Mouse (Mus musculus): ENCODE results near the gene Il6st.

The Il6st gene

GRCm38 (mm10) chr13:112442867-112443529, 20.9 kb upstream of the Il6st start:
- no peak for DNase-seq (ENCODE audit: low spot score)

- no peak for DNase-seq (ENCODE audit: low spot score)
Measured at GRCm38 (mm10) chr13:112447108-112447665, 16.7 kb upstream of the Il6st start.

GRCm38 (mm10) chr13:112450210-112450609, 13.7 kb upstream of the Il6st start:
- no peak for DNase-seq (ENCODE audit: low spot score)

DNA sequence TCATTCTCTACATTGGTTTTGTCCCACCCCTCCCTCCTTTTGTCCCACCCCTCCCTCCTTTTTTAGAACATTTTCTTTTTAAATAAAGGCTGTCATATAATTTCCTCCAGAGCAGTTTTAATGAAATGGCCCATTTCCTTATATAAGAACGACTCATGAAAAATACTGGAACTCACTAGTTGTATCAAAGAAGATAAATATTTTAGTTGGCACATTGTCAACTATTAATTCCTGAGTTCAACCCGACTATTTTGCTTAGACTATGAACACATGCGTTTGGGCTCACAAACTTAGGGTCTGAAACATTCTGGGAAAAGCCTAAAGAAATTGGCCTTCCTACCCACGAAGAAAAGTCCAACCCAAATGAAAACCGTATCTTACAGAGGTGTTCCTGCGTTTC, 6.5 kb upstream of the Il6st start:
- DNase-seq (ENCODE audit: low spot score), result no peak

DNA sequence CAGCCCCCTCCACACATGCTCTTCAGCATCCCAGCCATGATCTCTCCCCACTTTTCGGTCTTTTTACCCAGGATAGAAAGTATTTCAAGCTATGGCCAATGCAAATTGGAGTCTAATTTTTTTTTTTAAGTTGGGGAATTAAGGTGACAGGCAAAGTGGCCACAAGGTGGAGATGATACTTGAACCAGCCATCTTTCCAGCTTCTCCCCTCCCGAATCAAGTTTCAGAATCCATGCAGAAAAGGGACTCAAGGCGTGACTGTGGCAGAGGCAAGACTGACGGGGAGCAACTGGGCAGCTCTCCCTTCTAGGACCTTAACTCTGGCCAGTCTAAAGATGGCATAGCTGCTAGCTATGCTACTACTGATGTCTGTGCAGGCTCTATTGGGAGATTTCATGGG, 5.9 kb upstream of the Il6st start:
- DNase-seq (ENCODE audit: low spot score), result no peak

GRCm38 (mm10) chr13:112458435-112459018, 5.3 kb upstream of the Il6st start:
- DNase-seq (ENCODE audit: low spot score), result no peak

DNA sequence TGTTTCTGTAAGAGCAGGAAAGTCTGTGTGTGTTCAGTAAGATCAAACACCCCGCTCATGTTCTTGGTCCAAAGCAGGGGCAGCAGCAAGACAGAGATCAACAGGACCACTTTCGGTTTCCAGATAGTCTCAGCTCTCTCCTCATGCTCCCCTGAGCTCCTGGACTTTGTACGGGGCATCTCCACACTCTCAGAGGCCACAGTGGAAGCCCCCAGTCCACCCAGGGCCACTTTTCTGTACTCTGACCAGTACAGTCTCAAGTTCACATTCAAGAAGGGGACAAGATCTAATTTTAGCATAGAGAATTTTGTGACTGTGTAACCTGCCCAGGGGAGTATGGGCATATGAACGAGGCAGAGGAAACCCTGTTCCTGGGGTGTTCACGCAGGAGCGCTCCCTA, 3.9 kb upstream of the Il6st start:
- DNase-seq (ENCODE audit: low spot score), result no peak

DNA sequence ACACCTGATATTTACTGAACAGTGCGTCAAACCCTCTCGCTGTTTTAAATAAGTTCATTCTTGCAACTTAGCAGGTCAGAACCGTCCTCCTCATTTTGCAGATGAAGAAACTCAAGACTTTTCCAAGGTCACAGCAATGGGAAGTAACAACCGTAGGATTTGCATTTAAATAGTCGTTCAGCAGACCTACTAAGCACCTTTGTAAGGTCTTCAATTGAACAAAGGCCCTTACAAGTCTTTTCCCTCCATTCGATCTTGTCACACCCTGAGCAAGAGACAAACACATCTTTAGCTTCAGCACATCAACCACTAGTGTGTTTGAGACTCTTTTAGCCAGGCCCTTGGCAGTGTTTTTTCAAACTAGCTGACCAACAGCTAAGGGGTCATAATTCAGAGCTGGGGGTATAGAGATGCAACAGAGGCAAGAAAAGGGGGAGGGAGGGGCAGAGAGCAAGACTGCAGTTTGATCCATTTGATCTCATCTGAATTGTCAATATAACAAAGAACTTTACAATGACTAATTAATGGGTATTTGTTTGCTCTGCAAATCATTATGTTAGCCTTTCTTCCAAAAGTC, 1.4 kb upstream of the Il6st start:
- DNase-seq (ENCODE audit: low spot score), result no peak

- no peak for DNase-seq (ENCODE audit: low spot score)
Measured at GRCm38 (mm10) chr13:112463337-112463802, 500 bp upstream of the Il6st start.

GRCm38 (mm10) chr13:112464626-112465287, 887 bp downstream of the Il6st start:
- no peak for DNase-seq (ENCODE audit: low spot score)

DNA sequence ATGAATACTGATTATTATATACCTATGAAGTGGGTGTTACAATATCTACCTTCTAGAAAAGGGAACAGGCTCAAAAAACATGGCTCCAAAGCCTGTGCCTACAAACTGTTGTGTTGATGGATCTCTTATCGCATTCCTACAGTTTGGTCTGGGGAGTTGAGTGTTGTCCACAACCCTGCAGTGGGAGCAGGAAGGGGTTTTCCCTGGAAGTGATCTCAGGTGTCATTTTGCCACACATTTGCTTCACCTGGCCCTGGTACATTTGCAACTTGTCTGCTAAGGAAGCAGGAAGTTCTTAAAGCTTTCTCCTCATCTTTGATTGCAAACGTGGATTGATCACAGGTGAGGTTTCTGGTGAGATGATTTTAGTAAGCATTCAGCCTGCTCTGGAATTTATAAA, 1.7 kb downstream of the Il6st start:
- DNase-seq (ENCODE audit: low spot score), result no peak

GRCm38 (mm10) chr13:112466136-112466945, 2.5 kb downstream of the Il6st start:
- no peak for DNase-seq (ENCODE audit: low spot score)

GRCm38 (mm10) chr13:112466946-112467255, 3.0 kb downstream of the Il6st start:
- DNase-seq (ENCODE audit: low spot score), result no peak

GRCm38 (mm10) chr13:112467384-112467783, 3.5 kb downstream of the Il6st start:
- no peak for DNase-seq (ENCODE audit: low spot score)

GRCm38 (mm10) chr13:112469491-112469890, 5.6 kb downstream of the Il6st start:
- DNase-seq (ENCODE audit: low spot score), result no peak

GRCm38 (mm10) chr13:112471201-112471600, 7.3 kb downstream of the Il6st start:
- DNase-seq (ENCODE audit: low spot score), result no peak

- no peak for DNase-seq (ENCODE audit: low spot score)
Measured at GRCm38 (mm10) chr13:112472401-112473023, 8.6 kb downstream of the Il6st start.

DNA sequence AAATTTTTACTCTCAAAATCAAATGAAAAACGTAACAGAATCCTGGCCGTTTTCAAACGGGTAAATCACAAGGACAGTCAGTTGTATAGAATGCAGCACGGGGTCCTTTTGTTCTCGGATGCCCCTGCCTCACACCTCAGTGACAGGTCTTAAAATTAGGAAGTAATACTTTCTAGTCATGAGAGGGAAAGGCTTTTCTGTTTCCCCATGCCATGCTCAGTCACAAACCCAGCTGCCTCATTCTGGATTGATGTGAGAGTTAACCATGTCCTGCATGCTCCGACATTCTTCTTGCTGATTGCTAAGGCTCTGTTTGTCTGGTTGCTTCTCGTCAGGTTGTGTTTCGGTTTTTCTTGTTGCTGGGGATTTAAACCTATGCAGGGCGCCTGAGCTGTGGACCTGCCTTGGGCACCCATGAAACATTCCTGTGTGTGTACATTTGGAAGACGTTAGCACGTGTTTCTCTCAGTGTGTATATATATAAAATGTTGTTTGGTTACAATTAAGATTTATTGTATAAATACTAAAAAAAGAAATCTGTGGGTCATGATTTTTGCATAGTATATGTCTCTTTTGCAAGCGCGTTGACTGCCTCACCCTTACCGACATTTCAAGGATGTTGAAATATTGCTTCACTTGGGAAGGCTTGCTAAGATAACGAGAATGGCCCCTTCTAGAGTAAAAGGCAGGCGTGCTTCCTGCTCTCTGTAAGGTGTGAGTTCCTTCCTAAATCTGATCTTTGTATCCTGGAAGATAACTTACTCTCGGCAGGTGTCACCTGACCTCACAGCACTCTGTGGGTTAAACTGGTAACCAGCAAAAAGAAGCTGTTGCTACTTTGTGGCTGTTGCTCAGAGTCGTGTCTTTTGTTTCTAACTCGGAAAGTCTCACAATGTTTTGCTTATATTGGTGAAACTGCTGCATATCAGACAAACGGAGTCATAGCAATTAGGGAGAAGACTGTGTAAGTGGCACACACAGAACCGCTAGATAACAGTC, 10.2 kb downstream of the Il6st start:
- no peak for DNase-seq (ENCODE audit: low spot score)

- DNase-seq (ENCODE audit: low spot score), result no peak
Measured at GRCm38 (mm10) chr13:112479032-112479431, 15.2 kb downstream of the Il6st start.

DNA sequence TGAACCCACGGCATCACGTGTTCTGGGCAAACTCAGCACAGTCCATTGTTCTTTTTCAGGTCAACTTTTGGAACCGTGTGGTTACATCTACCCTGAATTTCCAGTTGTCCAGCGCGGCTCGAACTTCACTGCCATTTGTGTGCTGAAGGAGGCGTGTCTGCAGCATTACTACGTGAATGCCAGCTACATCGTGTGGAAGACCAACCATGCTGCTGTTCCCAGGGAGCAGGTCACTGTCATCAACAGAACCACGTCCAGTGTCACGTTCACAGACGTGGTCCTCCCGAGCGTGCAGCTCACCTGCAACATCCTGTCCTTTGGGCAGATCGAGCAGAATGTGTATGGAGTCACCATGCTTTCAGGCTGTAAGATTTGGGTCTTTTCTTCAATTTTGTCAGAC, 16.1 kb downstream of the Il6st start:
- DNase-seq (ENCODE audit: low spot score), result no peak

Data from left cerebral cortex, adult 11 months (tissue).